Mouse (Mus musculus) cerebellum, postnatal 4 days (tissue): ENCODE results near the gene Gys2.

Experiments used
- DNase-seq, 2 experiments: peaks; one replicate each; pipeline ENCODE4 v3.0.0; 2022; ENCODE audit warnings: low spot score in 2 of 2, mixed read lengths in 1 of 2

The Gys2 gene

GRCm38 (mm10) chr6:142458010-142458409, 14.9 kb downstream of the Gys2 start:
- no peak for DNase-seq

GRCm38 (mm10) chr6:142455314-142455996, 17.5 kb downstream of the Gys2 start:
- DNase-seq: no peak

- DNase-seq: no peak
Observed at GRCm38 (mm10) chr6:142453311-142453710, 19.6 kb downstream of the Gys2 start.

GRCm38 (mm10) chr6:142451381-142451780, 21.5 kb downstream of the Gys2 start:
- DNase-seq: no peak

- DNase-seq: no peak
Observed at GRCm38 (mm10) chr6:142429072-142429471, 43.8 kb downstream of the Gys2 start.

GRCm38 (mm10) chr6:142424976-142425375, 47.9 kb downstream of the Gys2 start:
- DNase-seq: no peak

GRCm38 (mm10) chr6:142414597-142414996, 58.3 kb downstream of the Gys2 start:
- no peak for DNase-seq

- DNase-seq: no peak
Observed at GRCm38 (mm10) chr6:142413845-142414244, 59.1 kb downstream of the Gys2 start.

GRCm38 (mm10) chr6:142412906-142413491, 59.9 kb downstream of the Gys2 start, which contains the start of gene Spx:
Gene Spx, plus strand, starts transcription at chr6:142413441.
- no peak for DNase-seq

- DNase-seq: no peak
Observed at GRCm38 (mm10) chr6:142411140-142411539, 61.8 kb downstream of the Gys2 start.

- DNase-seq: no peak
Observed at GRCm38 (mm10) chr6:142395756-142396155, 77.2 kb downstream of the Gys2 start.

- DNase-seq: no peak
Observed at GRCm38 (mm10) chr6:142394669-142395068, 78.2 kb downstream of the Gys2 start.

- DNase-seq: no peak
Observed at GRCm38 (mm10) chr6:142392312-142392711, 80.6 kb downstream of the Gys2 start.

- DNase-seq: no peak
Observed at GRCm38 (mm10) chr6:142389101-142389500, 83.8 kb downstream of the Gys2 start.

- DNase-seq: no peak
Observed at GRCm38 (mm10) chr6:142387755-142388271, 85.1 kb downstream of the Gys2 start.

GRCm38 (mm10) chr6:142387011-142387754, 85.7 kb downstream of the Gys2 start, which contains the start of the genes Recql and Golt1b:
Gene Recql, minus strand, starts transcription at chr6:142387087.
Gene Golt1b, plus strand, starts transcription at chr6:142387221.
- DNase-seq: peak; percentile 98 to 99

- no peak for DNase-seq
Observed at GRCm38 (mm10) chr6:142386285-142387010, 86.5 kb downstream of the Gys2 start.

- DNase-seq: no peak
Observed at GRCm38 (mm10) chr6:142384521-142384920, 88.4 kb downstream of the Gys2 start.

- DNase-seq: no peak
Observed at GRCm38 (mm10) chr6:142381615-142382014, 91.3 kb downstream of the Gys2 start.

GRCm38 (mm10) chr6:142379961-142380360, 92.9 kb downstream of the Gys2 start:
- no peak for DNase-seq

GRCm38 (mm10) chr6:142378576-142379330, 94.2 kb downstream of the Gys2 start:
- no peak for DNase-seq
